Mouse (Mus musculus) left cerebral cortex, adult 18-20 months (tissue): ENCODE data around the gene Capns1. TPM values are rescaled to one million over a fixed set of nuclear protein-coding genes. Genes with fewer than 3 reads are reported as not detected.

Experiments
- DNase-seq, 2 experiments: peaks; one replicate each; pipeline ENCODE4 v3.0.0; 2021 to 2022; ENCODE audit warnings: low spot score in 2 of 2, mixed read lengths in 1 of 2
- total RNA-seq, 2 experiments: library from RNA; stranded (reverse); gene quantifications; 2 replicates each; pipeline ENCODE4 v1.2.3; 2021

Gene Capns1
- total RNA-seq, 2 experiments from 2014 or later, result 174 to 176 TPM

DNA sequence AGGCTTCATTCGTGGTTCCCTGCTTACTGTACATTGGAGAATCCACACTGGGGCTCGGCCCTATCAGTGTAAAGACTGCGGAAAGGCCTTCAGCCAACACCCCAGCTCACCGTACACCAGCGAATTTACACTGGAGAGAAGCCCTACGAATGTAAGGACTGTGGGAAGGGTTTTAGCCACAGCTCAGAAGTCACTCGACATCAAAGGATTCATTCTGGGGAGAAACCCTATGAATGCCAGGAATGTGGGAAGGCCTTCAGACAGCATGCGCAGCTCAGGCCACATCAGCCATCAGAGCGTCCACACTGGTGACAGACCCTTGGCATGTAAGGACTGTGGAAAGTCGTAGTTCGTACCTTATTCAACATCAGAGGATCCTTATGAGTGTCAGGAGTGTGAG lies 20.4 kb downstream of the Capns1 start:
- no peak for DNase-seq

DNA sequence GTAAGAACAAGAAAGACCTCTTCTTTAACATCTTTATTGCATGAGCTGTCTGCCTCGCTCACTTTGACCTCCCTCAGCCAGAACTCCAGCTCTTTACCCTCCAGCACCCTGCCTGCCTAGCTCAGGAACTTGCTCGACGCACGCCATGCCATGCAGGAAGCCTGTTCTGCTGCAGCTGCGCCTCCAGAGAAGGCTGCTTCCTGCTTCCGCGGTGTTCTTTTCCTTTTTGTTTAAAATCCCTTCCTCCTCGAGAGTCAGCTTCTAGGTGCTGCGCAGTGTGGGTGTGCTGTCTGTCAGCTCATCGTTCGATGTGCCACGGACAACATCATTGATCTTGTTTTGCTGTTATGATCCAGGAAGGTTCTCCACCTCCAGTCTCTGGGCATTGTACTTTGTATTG lies 22.1 kb downstream of the Capns1 start:
- DNase-seq, result no peak

DNA sequence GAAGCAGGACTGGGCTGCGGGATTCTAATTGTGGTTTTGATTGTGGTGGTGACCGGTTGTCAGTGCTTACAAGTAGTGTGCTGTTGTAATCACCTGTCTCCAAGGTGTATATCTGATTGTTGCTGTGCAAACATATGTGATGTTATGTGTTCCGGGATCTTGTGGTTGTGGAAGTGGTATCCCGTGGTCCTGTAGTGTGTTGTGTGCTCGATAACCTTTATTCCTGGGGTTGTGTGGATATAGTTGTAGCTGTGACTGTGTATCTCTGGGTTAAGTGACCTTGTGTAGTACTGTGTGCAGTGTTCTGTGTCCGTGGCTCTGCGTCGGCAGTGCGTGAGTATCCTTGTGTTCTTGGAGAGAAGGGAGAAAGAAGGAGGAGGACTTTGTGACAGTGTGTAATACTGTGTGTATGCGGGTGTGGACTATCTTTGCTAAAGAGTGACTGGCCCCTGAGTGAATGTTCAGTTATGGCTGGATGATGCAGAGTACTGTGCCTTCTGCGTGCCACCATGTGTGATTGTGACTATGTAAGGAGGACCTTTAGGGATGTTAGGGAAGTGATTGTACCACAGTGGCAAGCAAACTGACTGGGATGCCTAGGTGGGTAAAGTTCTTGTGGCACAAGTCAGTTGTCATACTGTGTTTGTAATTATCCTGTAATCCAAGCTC lies 28.2 kb downstream of the Capns1 start:
- no peak for DNase-seq

GRCm38 (mm10) chr7:30169583-30170282 lies 28.9 kb downstream of the Capns1 start, which contains the start of gene Zfp146:
Zfp146 (minus strand) TSS chr7:30169750.
- DNase-seq, result peak; percentile 95

DNA sequence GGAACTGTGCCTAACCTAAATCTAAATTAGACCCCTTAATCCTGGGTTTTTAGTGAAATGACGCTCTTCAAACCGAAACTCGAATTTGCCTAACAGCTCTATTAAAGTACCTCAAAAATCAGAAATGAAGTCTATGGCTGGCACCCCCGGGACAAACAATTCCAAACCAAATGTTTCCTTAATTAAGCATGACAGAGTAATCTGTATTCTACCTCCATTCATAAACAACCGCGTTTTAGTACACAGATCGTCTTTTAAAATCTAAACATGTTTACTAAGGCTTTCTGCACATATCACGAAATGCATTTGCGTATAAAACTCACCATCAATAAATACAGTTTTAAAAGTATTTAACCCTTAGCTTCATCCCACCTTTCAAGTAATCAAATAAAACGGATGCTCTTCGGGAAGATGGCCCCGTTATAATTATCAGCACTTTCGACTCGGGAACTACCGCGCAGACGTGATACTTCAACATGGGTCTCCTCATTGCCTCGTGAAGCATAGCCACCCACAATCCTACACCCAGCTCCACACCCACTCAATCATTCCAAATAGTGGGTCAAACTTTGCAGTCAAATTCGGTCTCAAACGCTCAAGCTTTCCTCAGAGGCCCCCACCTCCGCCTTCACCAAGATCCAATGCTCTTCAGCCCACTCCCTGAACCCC lies 29.6 kb downstream of the Capns1 start:
- DNase-seq, result no peak

DNA sequence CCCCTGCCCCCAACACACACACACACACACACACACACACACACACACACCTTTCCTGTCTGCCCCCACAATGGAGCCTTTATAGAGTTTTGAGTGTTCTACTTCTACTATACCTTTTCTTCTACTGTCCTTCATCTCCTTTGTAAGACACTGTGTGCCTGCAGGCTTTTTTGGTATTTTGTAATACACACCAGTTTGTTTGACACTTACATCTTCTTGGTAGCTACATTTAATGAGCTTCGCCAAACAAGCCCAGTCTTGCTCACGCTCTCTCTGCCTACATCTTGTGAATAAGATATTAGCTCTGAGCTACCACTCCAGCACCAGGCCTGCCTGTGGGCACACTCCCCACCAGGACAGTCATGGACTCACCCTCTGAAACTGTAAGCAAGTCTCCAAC lies 33.9 kb downstream of the Capns1 start:
- DNase-seq, result no peak

- DNase-seq, result no peak
Observed at GRCm38 (mm10) chr7:30163113-30163512, 35.5 kb downstream of the Capns1 start.

- no peak for DNase-seq
Observed at GRCm38 (mm10) chr7:30155507-30155906, 43.1 kb downstream of the Capns1 start.

- DNase-seq, result no peak
Observed at GRCm38 (mm10) chr7:30154040-30154439, 44.6 kb downstream of the Capns1 start.

DNA sequence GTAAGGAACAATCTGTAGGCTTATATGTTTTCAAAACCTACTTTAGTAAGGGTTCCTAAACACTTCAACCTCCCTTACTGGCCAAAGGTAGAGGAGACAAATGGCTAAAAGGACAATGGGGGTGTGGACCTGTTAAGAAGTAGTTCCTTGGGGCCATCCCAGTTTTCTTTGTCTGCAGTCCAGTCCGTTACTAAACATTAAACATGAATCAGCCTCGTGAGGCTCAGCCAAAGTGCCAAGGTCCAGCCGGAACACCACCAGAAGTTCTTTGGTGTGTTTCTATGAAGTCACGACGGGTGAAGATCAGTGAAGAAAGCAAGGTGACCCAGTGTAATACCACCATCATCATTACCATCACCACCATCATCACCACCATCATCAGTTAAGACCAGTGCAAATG lies 51.6 kb downstream of the Capns1 start:
- DNase-seq, result no peak

DNA sequence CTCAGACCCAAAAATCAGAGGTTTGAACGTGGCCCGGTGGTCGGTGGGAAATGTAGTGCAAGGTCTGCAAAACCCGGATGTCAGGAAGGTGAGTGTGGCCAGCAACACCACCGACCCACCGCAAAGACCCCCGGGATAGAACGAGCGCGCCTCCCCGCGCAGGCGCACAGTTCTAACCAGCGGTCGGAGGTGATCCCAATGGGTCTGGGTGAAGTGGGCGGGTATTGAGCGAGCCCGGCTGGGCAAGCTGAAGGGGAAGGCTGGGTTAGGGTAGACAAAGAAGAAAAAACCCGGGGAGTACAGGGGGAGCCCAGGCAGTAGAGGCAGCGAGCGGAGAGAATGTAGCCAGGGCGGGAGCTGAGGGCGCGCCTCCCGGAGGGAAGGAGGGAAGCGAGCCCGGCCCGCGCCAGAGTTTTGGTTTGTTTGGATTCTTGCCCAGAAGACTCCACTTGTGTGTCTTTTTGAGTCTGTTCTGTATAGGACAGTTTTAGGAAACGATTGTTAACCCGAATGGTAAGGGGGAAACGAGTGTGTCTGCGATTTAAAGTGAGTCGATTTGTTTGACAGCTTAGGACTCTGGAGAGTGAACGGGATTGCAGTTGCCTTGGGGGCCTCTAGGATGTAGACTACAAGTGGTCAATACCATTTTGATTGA lies 54.9 kb downstream of the Capns1 start:
- DNase-seq, result peak; percentile 34 to 62

- DNase-seq, result no peak
Observed at GRCm38 (mm10) chr7:30143170-30143554, 55.4 kb downstream of the Capns1 start.

Other genes with a start within 250 kb of the Capns1 start
- gene Zfp74, start 244.7 kb downstream of the Capns1 start, total RNA-seq, result 10 to 100 TPM; 14.9 to 18.5 TPM
- gene Zfp568, start 214.9 kb downstream of the Capns1 start, total RNA-seq, result 1 to 10 TPM; 4.5 to 4.7 TPM
- gene Zfp14, start 147.4 kb downstream of the Capns1 start, total RNA-seq, result 1 to 10 TPM; 7.6 to 7.7 TPM
- gene Zfp82, start 125.9 kb downstream of the Capns1 start, total RNA-seq, result 1 to 10 TPM; 4.1 to 6.0 TPM
- gene Gm26920, start 108.4 kb downstream of the Capns1 start, total RNA-seq, result 1 to 10 TPM in 1 of 2 experiments, not detected in 1; 1.5 TPM
- gene Zfp566, start 108.3 kb downstream of the Capns1 start, total RNA-seq, result 1 to 10 TPM; 5.6 to 7.7 TPM
- 10 to 100 TPM; 64.8 to 75.6 TPM for gene Zfp260, start 104.0 kb downstream of the Capns1 start, total RNA-seq
- gene Zfp382, start 76.9 kb downstream of the Capns1 start, total RNA-seq, result 10 to 100 TPM; 31.3 to 36.0 TPM
- gene Zfp146, start 29.1 kb downstream of the Capns1 start, total RNA-seq, result 10 to 100 TPM; 48.4 to 48.7 TPM
- gene Cox7a1, start 14.7 kb downstream of the Capns1 start, total RNA-seq, result 1 to 10 TPM; 4.7 to 5.8 TPM
- gene Polr2i, start 33.1 kb upstream of the Capns1 start, total RNA-seq, result 10 to 100 TPM; 58.0 to 60.0 TPM
- gene Tbcb, start 33.5 kb upstream of the Capns1 start, total RNA-seq, result 100 to 1,000 TPM; 127 to 141 TPM
- not detected for gene Ovol3, start 36.9 kb upstream of the Capns1 start, total RNA-seq
- gene Thap8, start 81.3 kb upstream of the Capns1 start, total RNA-seq, result under 1 TPM; 0.26 to 0.37 TPM
- gene Wdr62, start 81.6 kb upstream of the Capns1 start, total RNA-seq, result 1 to 10 TPM; 1.1 to 1.9 TPM
- 100 to 1,000 TPM; 443 to 457 TPM for gene Clip3, start 92.9 kb upstream of the Capns1 start, total RNA-seq
- 10 to 100 TPM; 67.0 to 68.5 TPM for gene Alkbh6, start 109.9 kb upstream of the Capns1 start, total RNA-seq
- gene Syne4, start 116.0 kb upstream of the Capns1 start, total RNA-seq, result 10 to 100 TPM; 13.8 to 15.6 TPM
- under 1 TPM; 0.35 to 0.56 TPM for gene E130208F15Rik, start 122.9 kb upstream of the Capns1 start, total RNA-seq
- 1 to 10 TPM; 6.4 to 7.5 TPM for gene Sdhaf1, start 125.1 kb upstream of the Capns1 start, total RNA-seq
- 10 to 100 TPM; 33.5 to 36.4 TPM for gene Lrfn3, start 164.0 kb upstream of the Capns1 start, total RNA-seq
- gene Tyrobp, start 214.9 kb upstream of the Capns1 start, total RNA-seq, result 10 to 100 TPM; 29.8 to 30.7 TPM
- gene Hcst, start 221.0 kb upstream of the Capns1 start, total RNA-seq, result 1 to 10 TPM in 1 of 2 experiments, not detected in 1; 1.8 TPM
- gene Nfkbid, start 222.9 kb upstream of the Capns1 start, total RNA-seq, result 1 to 10 TPM; 3.9 to 4.1 TPM
- 1,000 to 10,000 TPM; 1,233 to 1,333 TPM for gene Aplp1, start 246.7 kb upstream of the Capns1 start, total RNA-seq